Mouse (Mus musculus) G1E (cell line): ENCODE measurements around the gene Myg1.

Source experiments
- CTCF ChIP-seq: IDR thresholded peaks from 2 replicates; pipeline ENCODE4 v1.5.1; 2012; ENCODE audit warnings: low read depth, low read length, inconsistent platforms, mixed read lengths
- GATA1 ChIP-seq: IDR thresholded peaks from 2 replicates; pipeline ENCODE4 v1.6.1; 2012; ENCODE audit warnings: borderline replicate concordance, low read length, inconsistent platforms, mixed read lengths
- GATA2 ChIP-seq: IDR thresholded peaks from 2 replicates; pipeline ENCODE4 v1.6.1; 2012; ENCODE audit warnings: low read depth, low read length, inconsistent platforms, borderline replicate concordance
- POLR2AphosphoS5 ChIP-seq: IDR thresholded peaks from 2 replicates; pipeline ENCODE4 v1.6.1; 2012; ENCODE audit warnings: low read depth, low read length, inconsistent platforms; ENCODE audit not compliant: insufficient replicate concordance
- TAL1 ChIP-seq: conservative IDR thresholded peaks from 2 replicates; pipeline ENCODE4 v1.6.1; 2012; ENCODE audit warnings: low read depth, low read length, inconsistent platforms, mixed read lengths

- TF ChIP-seq CTCF (no peak), GATA2 (no peak), TAL1 (no peak), POLR2AphosphoS5 (no peak), GATA1 (no peak)
These were observed 44.1 kb upstream of the Myg1 start for GRCm38 (mm10) chr15:102287395-102287794.
